Mouse (Mus musculus): ENCODE measurements around the gene Prss22. TPM values are rescaled to one million over a fixed set of nuclear protein-coding genes. Genes with fewer than 3 reads are reported as not detected.

Gene Prss22
- polyA plus RNA-seq, 1 experiment from 2014 or later, result 0.13 TPM

Small RNA genes lying within 50 kb of the gene (microRNA-seq; reads per million reads assigned to microRNA genes)
- gene Gm27700, result not detected

Other genes with a start within 250 kb of the Prss22 start
- 36.5 and 47.5 TPM in 2 replicates for gene Flywch1, start 226.5 kb downstream of the Prss22 start, polyA plus RNA-seq (2015; fragmentation: Nextera tagmentation; extraction: Ambion mirVana)
- gene Flywch2, start 212.0 kb downstream of the Prss22 start, polyA plus RNA-seq (2015; fragmentation: Nextera tagmentation; extraction: Ambion mirVana), result 4.8 and 9.1 TPM in 2 replicates
- 315 and 320 TPM in 2 replicates for gene Srrm2, start 207.6 kb downstream of the Prss22 start, polyA plus RNA-seq (2015; fragmentation: Nextera tagmentation; extraction: Ambion mirVana)
- gene Elob, start 169.0 kb downstream of the Prss22 start, polyA plus RNA-seq (2015; fragmentation: Nextera tagmentation; extraction: Ambion mirVana), result 782 and 921 TPM in 2 replicates
- 0.13 TPM in 1 of 2 replicates, not detected in the other for gene Prss33, start 162.0 kb downstream of the Prss22 start, polyA plus RNA-seq (2015; fragmentation: Nextera tagmentation; extraction: Ambion mirVana)
- not detected in 2 replicates for gene Prss32, start 154.2 kb downstream of the Prss22 start, polyA plus RNA-seq (2015; fragmentation: Nextera tagmentation; extraction: Ambion mirVana)
- 0.06 and 0.33 TPM in 2 replicates for gene Prss41, start 153.9 kb downstream of the Prss22 start, polyA plus RNA-seq (2015; fragmentation: Nextera tagmentation; extraction: Ambion mirVana)
- not detected in 2 replicates for gene Prss21, start 130.0 kb downstream of the Prss22 start, polyA plus RNA-seq (2015; fragmentation: Nextera tagmentation; extraction: Ambion mirVana)
- not detected in 2 replicates for gene Dcpp1, start 117.2 kb downstream of the Prss22 start, polyA plus RNA-seq (2015; fragmentation: Nextera tagmentation; extraction: Ambion mirVana)
- gene Dcpp2, start 117.2 kb downstream of the Prss22 start, polyA plus RNA-seq (2015; fragmentation: Nextera tagmentation; extraction: Ambion mirVana), result not detected in 2 replicates
- not detected in 2 replicates for gene Dcpp3, start 80.6 kb downstream of the Prss22 start, polyA plus RNA-seq (2015; fragmentation: Nextera tagmentation; extraction: Ambion mirVana)
- gene Sbp, start 56.4 kb downstream of the Prss22 start, polyA plus RNA-seq (2015; fragmentation: Nextera tagmentation; extraction: Ambion mirVana), result not detected in 2 replicates
- gene Sbpl, start 42.8 kb downstream of the Prss22 start, polyA plus RNA-seq (2015; fragmentation: Nextera tagmentation; extraction: Ambion mirVana), result not detected in 2 replicates
- gene Prss30, start 17.5 kb downstream of the Prss22 start, polyA plus RNA-seq (2015; fragmentation: Nextera tagmentation; extraction: Ambion mirVana), result 0.34 TPM in 1 of 2 replicates, not detected in the other
- not detected in 2 replicates for gene Prss27, start 40.0 kb upstream of the Prss22 start, polyA plus RNA-seq (2015; fragmentation: Nextera tagmentation; extraction: Ambion mirVana)
- 31.3 and 37.6 TPM in 2 replicates for gene Kctd5, start 75.4 kb upstream of the Prss22 start, polyA plus RNA-seq (2015; fragmentation: Nextera tagmentation; extraction: Ambion mirVana)
- gene Pdpk1, start 152.8 kb upstream of the Prss22 start, polyA plus RNA-seq (2015; fragmentation: Nextera tagmentation; extraction: Ambion mirVana), result 37.7 and 39.5 TPM in 2 replicates
- 20.6 and 28.8 TPM in 2 replicates for gene Amdhd2, start 165.7 kb upstream of the Prss22 start, polyA plus RNA-seq (2015; fragmentation: Nextera tagmentation; extraction: Ambion mirVana)
- gene Atp6v0c, start 171.6 kb upstream of the Prss22 start, polyA plus RNA-seq (2015; fragmentation: Nextera tagmentation; extraction: Ambion mirVana), result 447 and 510 TPM in 2 replicates
- gene Tbc1d24, start 207.5 kb upstream of the Prss22 start, polyA plus RNA-seq (2015; fragmentation: Nextera tagmentation; extraction: Ambion mirVana), result 3.6 and 3.8 TPM in 2 replicates
- 1.9 and 2.9 TPM in 2 replicates for gene Ntn3, start 211.4 kb upstream of the Prss22 start, polyA plus RNA-seq (2015; fragmentation: Nextera tagmentation; extraction: Ambion mirVana)
- gene Tedc2, start 222.8 kb upstream of the Prss22 start, polyA plus RNA-seq (2015; fragmentation: Nextera tagmentation; extraction: Ambion mirVana), result 4.3 and 7.3 TPM in 2 replicates

All from heart, embryonic 15.5 days (tissue).